Mouse (Mus musculus): ENCODE results near the gene Clstn2.

The Clstn2 gene

DNA sequence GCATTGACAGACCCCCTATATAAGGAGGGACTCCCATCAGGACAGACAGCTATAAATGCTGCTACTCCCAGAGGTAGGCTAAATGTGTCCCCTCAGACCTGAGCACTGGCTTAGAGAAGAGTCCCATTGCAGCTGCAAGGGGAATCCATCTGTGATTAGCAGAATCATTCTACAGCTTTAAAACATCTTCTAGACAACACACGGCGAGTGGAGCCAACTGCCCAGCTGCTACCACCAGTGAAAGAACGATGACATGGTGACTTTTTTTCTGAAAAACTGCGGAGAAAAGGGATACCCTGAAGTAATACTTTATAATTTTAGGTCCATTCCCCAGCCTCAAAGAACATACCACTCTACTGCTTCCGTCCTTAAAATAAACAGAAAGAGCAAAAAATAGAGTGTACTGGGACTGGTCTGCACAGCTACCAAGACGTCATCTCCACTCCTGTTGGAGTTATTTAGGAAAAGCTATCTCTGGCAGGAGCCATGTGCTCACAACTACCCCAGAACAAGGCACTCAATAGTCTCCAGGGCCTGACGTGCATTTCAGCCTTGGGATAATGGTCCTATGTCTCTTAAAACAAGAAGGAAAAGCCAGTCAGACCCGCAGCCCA lies 79.1 kb downstream of the Clstn2 start:
- DNase-seq (ENCODE audit: low read depth, low spot score): no peak

DNA sequence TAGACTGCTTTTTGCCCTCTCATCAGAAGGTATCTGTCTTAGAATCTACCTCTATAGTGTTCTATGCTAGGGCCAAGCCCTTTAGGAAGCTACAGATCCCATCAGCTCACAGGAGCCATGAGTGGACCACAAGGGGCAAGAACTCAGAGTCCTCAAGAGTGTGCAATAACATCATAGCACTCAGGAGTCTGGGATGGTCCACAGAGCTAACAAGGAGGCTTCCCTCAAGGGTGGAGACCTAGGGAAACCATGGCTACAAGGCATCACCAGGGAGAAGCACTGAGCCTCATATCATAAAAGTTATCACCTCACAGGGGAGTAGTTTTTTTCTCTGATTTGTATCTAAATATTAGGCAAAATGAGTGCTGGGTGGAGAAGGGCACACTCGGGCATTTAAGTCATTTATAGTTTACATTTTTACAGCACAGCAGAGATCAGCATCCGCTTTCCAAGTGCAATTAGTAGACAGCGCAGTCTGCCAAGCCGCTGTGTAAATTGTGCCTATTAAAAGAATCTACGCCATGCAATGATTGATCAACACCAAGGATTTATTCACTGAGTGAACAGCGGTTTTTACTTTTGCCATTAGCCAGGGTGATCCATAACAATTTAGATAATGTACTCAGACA lies 82.5 kb downstream of the Clstn2 start:
- DNase-seq (ENCODE audit: low read depth, low spot score): no peak

GRCm38 (mm10) chr9:97919326-97919725 lies 113.7 kb downstream of the Clstn2 start:
- no peak for DNase-seq (ENCODE audit: low read depth, low spot score)

GRCm38 (mm10) chr9:97891415-97891814 lies 141.6 kb downstream of the Clstn2 start:
- no peak for DNase-seq (ENCODE audit: low read depth, low spot score)

- DNase-seq (ENCODE audit: low read depth, low spot score): no peak
Observed at GRCm38 (mm10) chr9:97883336-97883735, 149.6 kb downstream of the Clstn2 start.

DNA sequence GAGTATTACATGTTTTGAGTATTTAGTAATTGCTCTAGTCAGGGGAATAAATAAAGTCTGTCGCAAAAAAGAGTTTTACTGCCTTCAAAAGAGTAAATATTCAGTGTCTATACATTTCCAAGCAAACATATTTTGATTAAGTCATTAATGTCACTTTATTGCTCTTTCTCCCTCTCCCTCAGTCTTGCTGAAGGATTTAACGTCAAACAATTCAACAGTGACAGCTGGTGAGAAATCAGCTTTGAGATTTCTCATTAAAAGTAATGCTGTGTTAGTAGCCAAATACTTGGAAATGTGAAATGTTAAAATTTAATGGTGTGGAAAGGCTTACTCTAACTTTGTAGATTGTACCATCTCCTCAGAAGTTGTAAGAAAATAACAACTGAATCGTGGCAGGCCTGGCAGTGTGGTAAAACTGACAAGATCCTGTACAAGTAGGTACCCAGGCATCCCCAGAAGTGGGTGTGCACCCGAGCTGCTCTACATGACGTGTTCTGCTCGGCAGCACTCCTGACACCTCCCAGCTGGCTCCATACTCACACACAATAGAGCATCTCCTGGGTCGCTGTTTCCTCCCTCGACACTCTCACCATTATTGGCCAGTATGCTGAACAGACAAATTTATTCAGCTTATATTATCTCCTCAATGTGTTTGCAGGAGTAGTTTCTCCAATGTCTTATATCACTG lies 165.8 kb downstream of the Clstn2 start:
- DNase-seq (ENCODE audit: low read depth, low spot score): no peak

DNA sequence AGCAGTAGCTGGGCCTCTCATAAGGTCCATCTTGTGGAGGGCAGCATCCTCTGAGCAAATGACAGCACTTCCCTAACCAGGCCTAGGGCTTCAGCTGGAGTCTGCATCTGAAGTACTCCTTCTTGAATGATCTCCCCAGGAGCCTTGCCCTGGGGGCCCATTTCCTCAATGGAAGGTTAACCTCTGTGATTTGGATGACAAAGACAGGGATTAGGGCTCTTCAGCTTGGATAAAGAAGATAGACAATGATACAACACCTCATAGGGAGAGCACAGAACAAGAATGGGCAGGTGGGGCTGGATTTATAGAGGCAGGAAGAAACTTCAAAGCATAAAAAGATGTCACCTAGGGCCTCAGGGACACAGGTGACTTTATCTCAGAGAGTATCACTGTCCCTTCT lies 180.1 kb downstream of the Clstn2 start:
- DNase-seq (ENCODE audit: low read depth, low spot score): no peak

- no peak for DNase-seq (ENCODE audit: low read depth, low spot score)
Observed at GRCm38 (mm10) chr9:97847873-97848838, 184.8 kb downstream of the Clstn2 start.

DNA sequence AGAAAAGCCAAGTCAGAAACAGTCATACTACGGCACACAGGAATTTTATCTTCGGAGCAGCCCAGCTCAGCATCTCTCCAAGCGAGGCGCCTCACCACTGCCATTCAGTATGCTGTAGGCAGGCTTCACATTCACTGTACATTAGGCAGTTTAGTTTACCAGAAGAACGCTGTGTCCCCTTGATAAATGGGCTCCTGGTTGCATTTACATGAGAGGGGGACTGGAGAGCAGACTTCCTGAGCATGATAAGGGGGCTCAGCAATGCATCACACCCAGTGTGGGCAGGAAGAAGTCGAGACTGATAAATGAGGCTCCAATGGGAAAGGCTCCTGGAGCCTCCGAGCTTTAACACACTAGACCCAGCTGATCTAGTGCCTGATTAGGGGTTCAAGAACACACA lies 190.9 kb downstream of the Clstn2 start:
- no peak for DNase-seq (ENCODE audit: low read depth, low spot score)

GRCm38 (mm10) chr9:97831216-97831615 lies 201.8 kb downstream of the Clstn2 start:
- DNase-seq (ENCODE audit: low read depth, low spot score): no peak

DNA sequence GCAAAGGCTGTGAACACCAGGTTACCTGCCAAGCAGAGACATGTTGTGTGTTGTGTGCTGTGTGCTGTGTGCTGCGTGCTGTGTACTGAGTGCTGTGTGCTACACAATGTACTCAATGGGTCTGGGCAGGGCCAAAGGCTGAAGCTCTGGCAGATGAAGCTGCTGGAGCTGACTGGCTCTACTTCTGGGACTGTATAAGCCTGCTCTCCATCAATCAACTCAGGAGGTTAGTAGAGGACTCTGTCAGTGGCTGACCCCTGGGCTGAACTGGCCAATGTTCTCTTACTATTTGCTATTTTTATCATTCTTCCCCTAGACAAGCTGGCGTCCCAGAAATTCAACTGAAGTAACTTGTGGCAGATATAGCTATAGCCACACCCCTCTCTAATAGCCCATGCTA lies 203.1 kb downstream of the Clstn2 start:
- no peak for DNase-seq (ENCODE audit: low read depth, low spot score)

DNA sequence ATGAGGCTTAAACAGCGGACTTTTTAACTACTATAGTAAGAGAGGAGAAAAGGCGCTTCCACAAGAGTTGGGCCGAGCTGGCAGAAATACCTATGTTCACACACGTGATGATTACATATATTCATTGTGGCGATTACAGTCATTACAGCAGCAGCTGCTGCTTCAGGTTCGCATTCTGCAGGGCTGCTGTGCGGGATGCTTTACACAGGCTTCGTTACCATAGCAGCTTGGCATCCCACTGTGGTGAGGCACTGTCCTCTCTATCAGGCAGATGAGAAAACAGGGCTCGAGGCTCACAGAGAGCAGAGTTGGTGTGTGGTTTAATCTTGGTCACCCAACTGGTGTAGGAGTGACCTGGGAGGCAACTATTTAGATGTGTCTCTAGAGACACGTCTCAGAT lies 205.3 kb downstream of the Clstn2 start:
- no peak for DNase-seq (ENCODE audit: low read depth, low spot score)

- no peak for DNase-seq (ENCODE audit: low read depth, low spot score)
Observed at GRCm38 (mm10) chr9:97826077-97826947, 206.7 kb downstream of the Clstn2 start.

DNA sequence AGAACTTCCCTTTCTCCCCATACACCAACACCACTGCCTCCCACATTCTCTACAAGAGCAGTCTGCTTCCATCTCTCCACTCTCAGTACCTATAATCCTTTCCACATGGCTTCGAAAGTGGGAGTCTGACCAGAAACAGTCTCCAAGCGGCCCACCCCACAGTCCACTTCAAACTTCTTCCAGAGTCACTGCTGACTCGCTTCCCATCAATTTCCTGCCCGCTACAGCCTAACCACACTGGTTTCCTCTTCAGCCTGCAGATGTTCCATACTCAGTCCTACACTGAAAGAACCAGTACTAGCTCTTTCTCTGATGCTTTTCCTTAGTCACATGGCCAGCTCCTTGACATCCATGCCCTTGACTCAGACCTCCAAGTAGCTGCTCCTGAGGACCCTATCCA lies 215.9 kb downstream of the Clstn2 start:
- DNase-seq (ENCODE audit: low read depth, low spot score): no peak

- no peak for DNase-seq (ENCODE audit: low read depth, low spot score)
Observed at GRCm38 (mm10) chr9:97816143-97816805, 216.7 kb downstream of the Clstn2 start.

DNA sequence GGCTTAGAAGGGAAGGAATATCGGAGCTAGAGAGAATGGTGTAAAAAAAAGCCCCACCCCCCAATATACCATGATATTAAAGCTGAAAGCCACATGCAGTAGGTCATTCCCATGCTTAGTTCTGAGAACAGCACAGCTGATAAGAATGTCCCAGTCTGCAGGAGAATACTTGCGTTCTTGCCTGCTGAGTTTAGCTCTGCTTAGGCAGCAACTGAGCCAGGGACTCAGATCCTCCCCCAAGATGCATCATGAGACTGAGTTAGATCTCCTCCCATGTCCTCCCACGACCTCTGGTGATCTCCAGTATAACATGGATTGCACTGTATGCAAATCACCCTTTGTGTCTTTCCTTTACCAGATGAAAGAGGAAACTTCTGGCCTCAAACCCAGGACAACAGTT lies 219.8 kb downstream of the Clstn2 start:
- no peak for DNase-seq (ENCODE audit: low read depth, low spot score)

DNA sequence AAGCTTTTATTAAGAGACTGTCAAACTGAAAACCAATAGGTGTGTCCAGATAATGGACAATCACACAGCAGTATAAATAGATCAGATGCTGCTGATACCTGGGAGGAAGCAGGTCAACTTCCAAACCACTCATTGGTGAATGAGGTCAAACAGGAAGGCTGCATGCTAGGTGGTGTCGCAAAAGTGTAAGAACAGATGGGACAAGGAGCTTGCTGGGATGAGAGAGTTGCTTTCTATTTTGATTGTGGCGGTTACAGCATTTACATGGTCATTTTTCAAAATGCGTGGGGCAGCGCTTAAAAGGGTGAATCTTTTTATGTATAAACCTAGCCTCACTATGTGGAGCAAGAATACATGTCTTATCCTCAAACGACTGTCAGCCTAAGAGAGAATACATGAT lies 225.9 kb downstream of the Clstn2 start:
- DNase-seq (ENCODE audit: low read depth, low spot score): no peak

GRCm38 (mm10) chr9:97793661-97794060 lies 239.3 kb downstream of the Clstn2 start:
- no peak for DNase-seq (ENCODE audit: low read depth, low spot score)

DNA sequence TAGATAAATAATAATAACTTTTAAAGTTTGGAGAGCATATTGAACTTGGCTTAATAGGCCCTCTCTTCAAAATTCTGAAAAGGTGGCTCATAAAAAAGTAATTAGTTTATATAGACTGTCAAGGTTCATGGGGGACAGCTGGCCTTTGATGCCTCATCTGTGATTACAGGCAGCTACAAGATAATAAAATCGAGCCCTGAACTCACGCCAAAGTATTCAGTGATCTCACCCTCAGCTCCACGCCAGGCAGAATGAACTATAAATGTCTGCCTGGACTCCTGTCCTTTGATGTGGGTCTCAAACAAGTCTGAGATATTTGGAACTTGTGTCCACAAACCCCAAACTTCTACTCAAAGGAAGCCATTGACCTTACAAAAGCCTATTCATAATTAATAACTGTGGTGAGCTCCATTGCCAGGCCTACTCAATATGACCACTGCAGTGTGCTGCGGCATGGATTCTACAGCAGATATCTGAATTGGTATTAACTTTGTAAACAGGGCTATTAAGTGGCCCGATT lies 244.8 kb downstream of the Clstn2 start:
- no peak for DNase-seq (ENCODE audit: low read depth, low spot score)

- no peak for DNase-seq (ENCODE audit: low read depth, low spot score)
Observed at GRCm38 (mm10) chr9:97780032-97780616, 252.9 kb downstream of the Clstn2 start.

All from A20 (cell line).